Mouse (Mus musculus) stomach, postnatal 0 days (tissue): ENCODE results near the gene Aatf.

Source experiments
- CTCF ChIP-seq: IDR thresholded peaks from 2 replicates; pipeline ENCODE4 v1.5.1; 2016; ENCODE audit warnings: antibody characterized with exemption, low read depth, mild to moderate bottlenecking, moderate library complexity
- EP300 ChIP-seq: optimal IDR thresholded peaks from 2 replicates; pipeline ENCODE3; 2016; ENCODE audit warnings: antibody characterized with exemption

DNA sequence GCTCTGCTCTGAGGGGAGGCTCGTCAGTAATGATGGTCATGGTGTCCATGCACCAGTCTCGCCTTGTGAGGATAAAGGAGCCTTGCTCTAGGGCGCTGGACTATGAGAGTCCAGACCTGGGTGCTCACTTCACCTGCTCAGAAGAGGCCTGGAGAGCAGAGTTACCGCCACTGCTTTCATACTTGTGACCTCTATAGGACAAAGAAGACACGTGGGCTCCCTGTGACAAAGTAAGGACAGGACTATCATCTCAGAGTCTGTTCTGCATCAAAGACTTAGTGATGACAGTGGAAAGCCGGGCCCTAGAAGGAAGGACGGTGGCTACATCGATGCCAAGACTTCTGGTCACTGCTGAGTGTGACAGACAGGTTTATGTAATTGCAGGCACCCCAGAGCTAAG, 122.2 kb downstream of the Aatf start:
- TF ChIP-seq CTCF (no peak), EP300 (no peak)
